Mouse (Mus musculus): ENCODE data around the gene Cstb. TPM values are rescaled to one million over a fixed set of nuclear protein-coding genes. Genes with fewer than 3 reads are reported as not detected.

The Cstb gene
- polyA plus RNA-seq, 1 experiment from 2014 or later, result 124 TPM

DNA sequence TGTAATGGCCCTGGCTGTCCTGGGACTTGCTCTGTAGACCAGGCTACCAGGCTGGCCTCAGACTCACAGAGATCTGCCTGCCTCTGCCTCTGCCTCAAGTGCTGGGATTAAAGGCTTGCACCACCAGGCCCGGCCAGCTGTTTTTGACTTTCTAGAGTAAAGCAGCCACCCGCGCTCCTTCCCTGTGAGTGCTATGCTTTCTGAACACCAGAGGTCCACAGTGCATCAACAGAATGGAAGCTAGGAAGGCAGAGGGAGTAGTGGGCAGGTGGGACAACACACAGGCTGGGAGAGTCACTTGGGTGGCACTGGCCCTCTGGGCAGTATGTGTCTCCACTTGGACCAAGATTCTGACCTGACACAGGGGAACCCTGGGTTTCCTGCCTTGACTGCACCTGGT, 30.1 kb upstream of the Cstb start:
- no peak overlapping the region for H3K27ac ChIP-seq (replicated peaks in 1 of 2; ENCODE audit: control insufficient read depth in 1 of 2, insufficient read depth in 1 of 2, low read depth in 2 of 2, low read length in 2 of 2)
- H3K4me2 ChIP-seq (ENCODE audit: low read length), result no peak overlapping the region
- 71% methylated on average over 3 of the region's 3 CpGs for WGBS
- peaks cover 21% of the 10 kb centered on the region for H3K27me3 ChIP-seq (ENCODE audit: control insufficient read depth, insufficient read depth, low read length)
- peaks cover 5% of the 10 kb centered on the region for H3K36me3 ChIP-seq (ENCODE audit: control insufficient read depth, insufficient read depth, low read length)
- peaks cover 15 to 21% of the 10 kb centered on the region in 2 experiments for H3K4me1 ChIP-seq (ENCODE audit: control insufficient read depth in 2 of 2, insufficient read depth in 2 of 2, low read length in 2 of 2)
- no peak for ATAC-seq (ENCODE audit: insufficient number of reproducible peaks, insufficient read depth, low FRiP score, low read depth)
- no peak overlapping the region for H3K4me3 ChIP-seq (ENCODE audit: control insufficient read depth in 1 of 2, insufficient read depth in 1 of 2, low read depth in 1 of 2, low read length in 2 of 2)
- H3K9me3 ChIP-seq (ENCODE audit: control insufficient read depth, low read length), result no peaks in the 10 kb centered on the region
- no peak overlapping the region for H3K9ac ChIP-seq (ENCODE audit: low read length)

DNA sequence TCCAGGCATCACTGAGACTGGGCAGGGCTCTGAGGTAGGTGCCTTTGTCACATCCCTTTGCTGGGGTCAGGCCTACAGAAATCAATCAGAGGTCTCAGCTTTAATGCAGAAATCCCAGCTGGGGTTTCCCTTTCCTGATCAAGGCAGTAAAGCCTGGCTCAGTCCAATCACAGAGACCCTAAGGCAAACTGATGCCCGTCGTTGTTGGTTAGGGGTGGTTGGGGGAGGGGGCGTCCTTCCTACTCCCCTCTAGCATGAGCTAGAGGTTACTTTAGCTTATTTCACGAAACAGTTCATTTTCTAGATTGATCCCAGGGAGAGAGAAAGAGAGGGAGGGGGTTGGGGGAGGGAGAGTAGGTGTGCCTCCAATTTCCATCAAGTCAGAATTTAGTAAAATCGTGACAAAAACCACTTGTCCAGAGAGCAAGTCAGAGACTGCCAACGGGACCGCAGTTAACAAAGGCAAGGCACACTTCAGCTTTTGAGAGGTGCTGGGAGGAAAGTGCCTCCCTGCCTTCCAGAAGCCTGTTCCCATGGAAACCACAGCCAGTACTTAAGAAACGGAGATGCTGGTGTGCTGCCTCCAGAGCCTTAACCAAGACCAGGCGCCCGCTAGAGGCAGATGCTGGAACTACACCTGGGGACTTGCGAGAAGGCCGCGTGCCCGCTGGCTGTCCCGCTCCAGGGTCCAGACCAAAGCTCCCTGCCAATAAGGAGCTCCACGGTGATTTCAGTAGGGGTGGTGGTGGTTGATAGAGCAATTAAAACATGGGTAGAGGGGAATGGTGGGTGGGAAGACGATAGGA, 29.4 kb upstream of the Cstb start:
- no peak overlapping the region for H3K4me2 ChIP-seq (ENCODE audit: low read length)
- ATAC-seq (ENCODE audit: insufficient number of reproducible peaks, insufficient read depth, low FRiP score, low read depth), result no peak
- no peak overlapping the region for H3K4me3 ChIP-seq (ENCODE audit: control insufficient read depth in 1 of 2, insufficient read depth in 1 of 2, low read depth in 1 of 2, low read length in 2 of 2)
- no peak overlapping the region for H3K9ac ChIP-seq (ENCODE audit: low read length)
- H3K9me3 ChIP-seq (ENCODE audit: control insufficient read depth, low read length), result no peaks in the 10 kb centered on the region
- WGBS, result 14% methylated on average over 17 of the region's 17 CpGs
- peaks cover 15 to 22% of the 10 kb centered on the region in 2 experiments for H3K4me1 ChIP-seq (ENCODE audit: control insufficient read depth in 2 of 2, insufficient read depth in 2 of 2, low read length in 2 of 2)
- no peak overlapping the region for H3K27ac ChIP-seq (replicated peaks in 1 of 2; ENCODE audit: control insufficient read depth in 1 of 2, insufficient read depth in 1 of 2, low read depth in 2 of 2, low read length in 2 of 2)
- H3K27me3 ChIP-seq (ENCODE audit: control insufficient read depth, insufficient read depth, low read length), result peaks cover 14% of the 10 kb centered on the region
- peaks cover 11% of the 10 kb centered on the region for H3K36me3 ChIP-seq (ENCODE audit: control insufficient read depth, insufficient read depth, low read length)

DNA sequence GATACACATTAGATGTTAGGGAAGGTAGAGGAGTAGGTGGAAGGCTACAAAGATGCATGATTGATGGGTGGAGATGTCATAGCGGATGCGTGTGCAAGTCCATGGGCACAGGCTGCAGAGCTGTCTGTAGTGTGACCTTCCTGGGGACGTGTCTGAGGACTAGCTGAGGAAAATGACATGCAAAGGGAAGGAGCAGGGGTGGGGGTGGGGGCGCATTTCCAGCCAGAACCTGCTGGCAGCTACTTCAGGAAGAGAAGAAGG, 28.9 kb upstream of the Cstb start:
- no peak overlapping the region for H3K4me2 ChIP-seq (ENCODE audit: low read length)
- no peak overlapping the region for H3K4me3 ChIP-seq (ENCODE audit: control insufficient read depth in 1 of 2, insufficient read depth in 1 of 2, low read depth in 1 of 2, low read length in 2 of 2)
- H3K9ac ChIP-seq (ENCODE audit: low read length), result no peak overlapping the region
- peaks cover 15 to 22% of the 10 kb centered on the region in 2 experiments for H3K4me1 ChIP-seq (ENCODE audit: control insufficient read depth in 2 of 2, insufficient read depth in 2 of 2, low read length in 2 of 2)
- H3K27ac ChIP-seq (replicated peaks in 1 of 2; ENCODE audit: control insufficient read depth in 1 of 2, insufficient read depth in 1 of 2, low read depth in 2 of 2, low read length in 2 of 2), result no peak overlapping the region
- ATAC-seq (ENCODE audit: insufficient number of reproducible peaks, insufficient read depth, low FRiP score, low read depth), result no peak
- H3K9me3 ChIP-seq (ENCODE audit: control insufficient read depth, low read length), result no peaks in the 10 kb centered on the region
- WGBS, result 61% methylated on average over 4 of the region's 4 CpGs
- peaks cover 17% of the 10 kb centered on the region for H3K36me3 ChIP-seq (ENCODE audit: control insufficient read depth, insufficient read depth, low read length)
- H3K27me3 ChIP-seq (ENCODE audit: control insufficient read depth, insufficient read depth, low read length), result peaks cover 9% of the 10 kb centered on the region

DNA sequence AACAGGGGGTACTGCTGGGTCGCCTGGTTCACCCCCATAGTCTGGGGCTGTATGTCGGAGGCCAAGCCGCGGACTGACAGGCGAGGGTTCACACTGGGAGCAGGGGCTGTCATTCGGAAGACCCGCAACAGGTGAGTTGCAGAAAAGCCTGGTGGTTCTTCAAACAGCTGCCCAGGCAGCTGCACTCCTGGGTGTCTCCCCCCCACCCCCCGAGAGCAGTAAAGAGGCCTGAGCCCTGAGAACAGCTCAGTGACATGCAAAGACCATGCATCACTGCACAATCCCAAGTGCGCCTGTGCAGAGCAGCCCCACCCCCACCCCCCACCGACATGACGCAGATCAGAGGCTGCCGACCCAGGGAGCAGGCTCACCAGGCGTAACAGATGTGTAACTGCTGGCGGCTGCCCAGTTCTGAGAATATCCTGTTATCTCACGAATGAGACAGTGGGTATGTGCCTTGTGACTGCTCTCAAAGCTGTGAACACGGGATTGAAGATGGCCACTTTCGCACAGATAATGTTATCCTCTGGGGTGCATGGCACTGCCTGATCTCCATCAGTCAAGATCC, 26.3 kb upstream of the Cstb start:
- 31% methylated on average over 17 of the region's 17 CpGs for WGBS
- Histone ChIP-seq H3K4me3 (ENCODE audit: control insufficient read depth in 1 of 2, insufficient read depth in 1 of 2, low read depth in 1 of 2, low read length in 2 of 2) (no peak overlapping the region), H3K4me2 (ENCODE audit: low read length) (peak overlapping the region; percentile 39), H3K9ac (ENCODE audit: low read length) (no peak overlapping the region), H3K27me3 (ENCODE audit: control insufficient read depth, insufficient read depth, low read length) (no peaks in the 10 kb centered on the region), H3K9me3 (ENCODE audit: control insufficient read depth, low read length) (no peaks in the 10 kb centered on the region), H3K27ac (replicated peaks in 1 of 2; ENCODE audit: control insufficient read depth in 1 of 2, insufficient read depth in 1 of 2, low read depth in 2 of 2, low read length in 2 of 2) (peak overlapping the region; percentile 67 to 77), H3K4me1 (ENCODE audit: control insufficient read depth in 2 of 2, insufficient read depth in 2 of 2, low read length in 2 of 2) (peaks cover 15 to 22% of the 10 kb centered on the region in 2 experiments), H3K36me3 (ENCODE audit: control insufficient read depth, insufficient read depth, low read length) (peaks cover 43% of the 10 kb centered on the region)
- ATAC-seq (ENCODE audit: insufficient number of reproducible peaks, insufficient read depth, low FRiP score, low read depth), result peak; percentile 36

DNA sequence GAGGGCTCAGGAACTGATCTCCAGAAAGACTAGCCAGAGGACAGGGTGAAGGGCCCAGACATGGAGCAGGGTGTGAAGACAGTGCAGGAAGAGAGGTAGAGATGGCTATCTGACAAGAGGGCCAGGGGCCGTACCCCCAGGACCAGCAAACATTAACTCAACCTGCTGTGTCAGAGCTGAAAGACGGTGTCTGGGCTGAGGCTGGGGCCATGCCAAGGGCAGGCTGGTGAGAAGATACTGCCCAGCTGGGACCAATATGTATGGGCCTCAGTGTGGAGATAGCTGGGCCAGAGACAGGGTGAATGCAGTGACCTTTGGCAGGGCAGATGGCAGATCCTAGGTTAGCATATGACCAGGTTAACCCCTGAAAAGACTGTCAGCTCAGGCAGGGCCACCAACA, 24.3 kb upstream of the Cstb start:
- Histone ChIP-seq H3K4me2 (ENCODE audit: low read length) (no peak overlapping the region), H3K27ac (replicated peaks in 1 of 2; ENCODE audit: control insufficient read depth in 1 of 2, insufficient read depth in 1 of 2, low read depth in 2 of 2, low read length in 2 of 2) (no peak overlapping the region), H3K27me3 (ENCODE audit: control insufficient read depth, insufficient read depth, low read length) (no peaks in the 10 kb centered on the region), H3K4me1 (ENCODE audit: control insufficient read depth in 2 of 2, insufficient read depth in 2 of 2, low read length in 2 of 2) (peaks cover 15 to 22% of the 10 kb centered on the region in 2 experiments), H3K36me3 (ENCODE audit: control insufficient read depth, insufficient read depth, low read length) (peaks cover 62% of the 10 kb centered on the region), H3K9ac (ENCODE audit: low read length) (no peak overlapping the region), H3K9me3 (ENCODE audit: control insufficient read depth, low read length) (no peaks in the 10 kb centered on the region), H3K4me3 (ENCODE audit: control insufficient read depth in 1 of 2, insufficient read depth in 1 of 2, low read depth in 1 of 2, low read length in 2 of 2) (no peak overlapping the region)
- no peak for ATAC-seq (ENCODE audit: insufficient number of reproducible peaks, insufficient read depth, low FRiP score, low read depth)
- 79% methylated on average over 2 of the region's 2 CpGs for WGBS

DNA sequence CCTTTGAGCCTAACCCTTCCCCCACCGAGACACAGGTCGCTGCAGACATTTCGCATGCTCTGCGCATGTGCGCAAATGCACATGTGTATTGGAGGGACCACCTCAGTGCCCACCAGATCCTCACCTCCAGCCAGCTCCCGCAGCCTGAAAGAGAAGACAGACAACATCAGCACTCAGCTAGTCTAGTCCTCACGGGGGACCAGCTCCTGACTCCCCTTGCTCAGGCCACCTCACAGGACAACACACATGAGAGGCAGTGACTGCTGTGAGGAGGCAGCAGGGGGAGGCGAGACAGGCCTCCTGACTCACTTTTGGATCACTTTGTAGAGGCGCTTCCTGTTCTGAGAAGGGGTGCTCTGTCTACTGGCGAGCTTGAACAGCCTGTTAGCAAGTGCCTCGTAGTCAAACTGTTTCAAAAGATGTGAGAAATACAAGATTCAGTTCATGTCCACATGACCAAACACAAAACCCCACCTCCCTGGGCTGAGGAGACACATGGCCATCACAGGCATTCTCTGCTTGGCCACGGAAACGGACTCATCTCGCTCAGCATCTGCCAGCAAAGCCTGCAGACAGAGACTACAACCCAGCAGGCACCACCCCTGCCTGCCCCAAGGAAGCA, 23.1 kb upstream of the Cstb start:
- ATAC-seq (ENCODE audit: insufficient number of reproducible peaks, insufficient read depth, low FRiP score, low read depth), result no peak
- no peak overlapping the region for H3K4me2 ChIP-seq (ENCODE audit: low read length)
- peaks cover 15 to 19% of the 10 kb centered on the region in 2 experiments for H3K4me1 ChIP-seq (ENCODE audit: control insufficient read depth in 2 of 2, insufficient read depth in 2 of 2, low read length in 2 of 2)
- H3K27me3 ChIP-seq (ENCODE audit: control insufficient read depth, insufficient read depth, low read length), result no peaks in the 10 kb centered on the region
- H3K4me3 ChIP-seq (ENCODE audit: control insufficient read depth in 1 of 2, insufficient read depth in 1 of 2, low read depth in 1 of 2, low read length in 2 of 2), result no peak overlapping the region
- H3K27ac ChIP-seq (replicated peaks in 1 of 2; ENCODE audit: control insufficient read depth in 1 of 2, insufficient read depth in 1 of 2, low read depth in 2 of 2, low read length in 2 of 2), result no peak overlapping the region
- no peaks in the 10 kb centered on the region for H3K9me3 ChIP-seq (ENCODE audit: control insufficient read depth, low read length)
- peaks cover 75% of the 10 kb centered on the region for H3K36me3 ChIP-seq (ENCODE audit: control insufficient read depth, insufficient read depth, low read length)
- H3K9ac ChIP-seq (ENCODE audit: low read length), result no peak overlapping the region
- 88% methylated on average over 14 of the region's 14 CpGs for WGBS

DNA sequence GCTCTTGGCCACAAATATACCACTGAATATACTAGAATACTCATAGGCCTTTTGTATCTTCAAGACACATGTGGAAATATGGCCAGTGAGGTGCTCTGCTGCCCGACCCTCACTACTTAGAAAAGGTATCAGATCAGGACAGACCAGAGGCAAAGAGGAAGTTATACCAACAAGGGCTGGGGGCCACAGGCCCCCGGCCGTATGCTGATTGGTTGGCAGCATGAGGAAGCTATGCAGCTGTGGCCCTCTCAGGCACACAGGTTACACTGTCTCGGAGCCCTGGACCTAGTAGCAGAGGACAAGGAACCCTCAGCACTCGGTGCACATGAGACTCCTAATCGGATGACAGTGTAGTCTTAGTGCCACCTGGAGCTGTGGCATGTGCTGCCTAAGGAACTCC, 19.3 kb upstream of the Cstb start:
- peaks cover 0 to under 1% of the 10 kb centered on the region in 2 experiments; a peak in 1 of 4 replicates for H3K4me1 ChIP-seq (ENCODE audit: control insufficient read depth in 2 of 2, insufficient read depth in 2 of 2, low read length in 2 of 2)
- H3K4me2 ChIP-seq (ENCODE audit: low read length), result no peak overlapping the region
- ATAC-seq (ENCODE audit: insufficient number of reproducible peaks, insufficient read depth, low FRiP score, low read depth), result no peak
- no peaks in the 10 kb centered on the region for H3K27me3 ChIP-seq (ENCODE audit: control insufficient read depth, insufficient read depth, low read length)
- H3K9me3 ChIP-seq (ENCODE audit: control insufficient read depth, low read length), result no peaks in the 10 kb centered on the region
- no peak overlapping the region for H3K4me3 ChIP-seq (ENCODE audit: control insufficient read depth in 1 of 2, insufficient read depth in 1 of 2, low read depth in 1 of 2, low read length in 2 of 2)
- no peak overlapping the region for H3K9ac ChIP-seq (ENCODE audit: low read length)
- H3K36me3 ChIP-seq (ENCODE audit: control insufficient read depth, insufficient read depth, low read length), result peaks cover 99% of the 10 kb centered on the region
- WGBS, result 90% methylated on average over 6 of the region's 6 CpGs
- H3K27ac ChIP-seq (replicated peaks in 1 of 2; ENCODE audit: control insufficient read depth in 1 of 2, insufficient read depth in 1 of 2, low read depth in 2 of 2, low read length in 2 of 2), result no peak overlapping the region

Measured in heart, embryonic 14.5 days (tissue).